Mouse (Mus musculus) myocyte (in vitro differentiated cells): ENCODE data around the gene Izumo1.

Source experiments
- CEBPB ChIP-seq: IDR thresholded peaks from 2 replicates; pipeline ENCODE4 v1.6.1; 2011; ENCODE audit warnings: mild to moderate bottlenecking, moderate library complexity; ENCODE audit not compliant: poor library complexity, insufficient read depth, severe bottlenecking
- MYOD1 ChIP-seq, 3 experiments: IDR thresholded peaks; one replicate each; pipeline ENCODE4 v1.6.1; 2011; ENCODE audit warnings: control low read depth in 2 of 3, low read depth in 2 of 3, mild to moderate bottlenecking in 2 of 3, moderate library complexity in 1 of 3; ENCODE audit not compliant: insufficient read length in 2 of 3, control insufficient read depth in 1 of 3
- MYOG ChIP-seq, 3 experiments: IDR thresholded peaks; one replicate each; pipeline ENCODE4 v1.6.1; 2011; ENCODE audit warnings: control low read depth in 2 of 3, low read depth in 2 of 3, mild to moderate bottlenecking in 2 of 3; ENCODE audit not compliant: insufficient read length in 2 of 3, control insufficient read depth in 1 of 3, insufficient read depth in 1 of 3
- POLR2A ChIP-seq: IDR thresholded peaks from one replicate; pipeline ENCODE4 v1.6.1; 2011; ENCODE audit warnings: low read depth, mild to moderate bottlenecking, control low read depth, moderate library complexity; ENCODE audit not compliant: insufficient read length
- USF1 ChIP-seq: IDR thresholded peaks from one replicate; pipeline ENCODE4 v1.6.1; 2011; ENCODE audit warnings: low read depth, mild to moderate bottlenecking, control low read depth, moderate library complexity

DNA sequence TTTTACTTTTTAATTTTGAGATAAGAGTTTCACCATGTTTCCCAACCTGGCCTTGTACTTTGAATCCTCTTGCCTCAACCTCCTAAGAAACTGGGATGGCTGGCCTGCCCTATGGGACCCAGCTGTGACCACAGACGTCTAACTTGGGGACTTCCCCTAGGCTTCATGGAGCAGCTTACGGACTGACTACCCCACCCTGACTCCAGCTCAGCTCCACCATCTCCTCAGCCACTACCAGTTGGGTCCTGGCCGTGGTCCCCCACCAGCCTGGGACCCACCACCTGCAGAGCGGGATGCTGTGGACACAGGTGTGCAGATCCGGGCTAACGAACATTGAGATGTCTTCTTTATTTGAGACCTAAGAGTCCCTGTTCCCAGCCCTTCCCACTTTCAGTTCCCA is 16.1 kb downstream of the Izumo1 start:
- TF ChIP-seq POLR2A: no peak
- TF ChIP-seq USF1: no peak
- TF ChIP-seq MYOG (IDR thresholded peaks at IDR 0.05; ENCODE audit: control insufficient read depth in 1 of 3, insufficient read depth in 1 of 3, insufficient read length in 2 of 3, low read depth in 2 of 3): no peak
- TF ChIP-seq CEBPB: no peak
- no peak for TF ChIP-seq MYOD1 (IDR thresholded peaks at IDR 0.05; ENCODE audit: control insufficient read depth in 1 of 3, insufficient read length in 2 of 3, low read depth in 2 of 3)
